In the genomic region with DNA sequence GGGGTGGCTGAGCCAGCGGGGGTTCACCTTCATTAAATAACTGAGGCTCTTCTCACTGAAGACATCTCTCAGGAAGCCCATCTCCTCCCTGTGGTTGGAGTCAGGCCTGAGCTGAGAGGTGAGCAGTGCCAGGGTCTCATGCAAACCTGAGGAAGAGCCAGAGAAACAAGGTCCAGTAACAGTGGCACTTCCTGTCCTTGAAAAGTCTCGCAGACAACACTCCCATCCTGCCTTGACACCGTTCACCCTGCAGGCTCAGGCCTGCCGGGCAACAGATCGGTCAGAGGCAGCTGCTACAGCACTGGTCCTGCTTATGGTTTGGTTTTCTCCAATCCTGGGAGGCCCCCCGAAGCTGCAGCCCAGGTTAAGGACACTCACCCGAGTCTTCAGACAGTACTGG, we compare ENCODE assay signal across 13 mouse cellular contexts. TPM values are rescaled to one million over a fixed set of nuclear protein-coding genes. Genes with fewer than 3 reads are reported as not detected.
DNase-seq lines count a peak whose midpoint lies in the region; ATAC-seq lines count a peak whose summit lies in the region.
"Had no signal": no experiment of that assay in that cellular context is flagged by ENCODE, and none has a peak within 500 bp of the region (broad histone marks: within the 10 kb centered on the region; RNA-seq: fewer than 3 reads in every experiment).

No protein-coding gene starts in this region.

- H3K4me1 ChIP-seq in heart, embryonic 13.5 days = peaks cover 24% of the 10 kb centered on the region
- peaks cover 11% of the 10 kb centered on the region for H3K4me1 ChIP-seq in forebrain, embryonic 11.5 days (replicated peaks; ENCODE audit: control insufficient read depth, insufficient read depth, low read length)
- peaks cover 21% of the 10 kb centered on the region for H3K4me1 ChIP-seq in limb, embryonic 12.5 days (replicated peaks)

- H3K4me2 ChIP-seq in heart, embryonic 13.5 days = peak overlapping the region; percentile 96; the same call in 1 of the 2 replicates
- peak overlapping the region; percentile 84 for H3K4me2 ChIP-seq in forebrain, embryonic 11.5 days (ENCODE audit: low read depth, low read length, severe bottlenecking)
- peak overlapping the region; percentile 90 for H3K4me2 ChIP-seq in limb, embryonic 12.5 days

- WGBS in heart, embryonic 13.5 days = 52% methylated on average over 7 of the region's 7 CpGs
- 46% methylated on average over 7 of the region's 7 CpGs for WGBS in forebrain, embryonic 11.5 days
- WGBS in limb, embryonic 12.5 days = 34% methylated on average over 7 of the region's 7 CpGs

- no peak for ATAC-seq in heart, embryonic 13.5 days (ENCODE audit: extremely low read depth, insufficient number of reproducible peaks, low FRiP score, low TSS enrichment)
- ATAC-seq in forebrain, embryonic 11.5 days (replicated peaks; ENCODE audit: low FRiP score) = no peak
- ATAC-seq in limb, embryonic 12.5 days (ENCODE audit: insufficient number of reproducible peaks, insufficient read depth, low FRiP score, low TSS enrichment, low read depth) = no peak
- ATAC-seq: activated CD4-positive, CD25-positive, alpha-beta regulatory T cell, adult 4 months had no signal

- peaks cover 4% of the 10 kb centered on the region for H3K36me3 ChIP-seq in heart, embryonic 13.5 days
- H3K36me3 ChIP-seq in forebrain, embryonic 11.5 days (ENCODE audit: control insufficient read depth, insufficient read depth, low read length) = no peaks in the 10 kb centered on the region
- peaks cover 21% of the 10 kb centered on the region for H3K36me3 ChIP-seq in limb, embryonic 12.5 days

- no peak overlapping the region for H3K27ac ChIP-seq in heart, embryonic 13.5 days (replicated peaks)
- H3K27ac ChIP-seq in forebrain, embryonic 11.5 days (ENCODE audit: low read depth, low read length) = no peak overlapping the region
- no peak overlapping the region for H3K27ac ChIP-seq in limb, embryonic 12.5 days

- H3K27me3 ChIP-seq in heart, embryonic 13.5 days (replicated peaks) = peaks cover 34% of the 10 kb centered on the region
- H3K27me3 ChIP-seq in forebrain, embryonic 11.5 days (ENCODE audit: control insufficient read depth, insufficient read depth, low read length) = no peaks in the 10 kb centered on the region
- no peaks in the 10 kb centered on the region for H3K27me3 ChIP-seq in limb, embryonic 12.5 days

- no peak overlapping the region for H3K9ac ChIP-seq in heart, embryonic 13.5 days
- H3K9ac ChIP-seq in forebrain, embryonic 11.5 days (ENCODE audit: low read length) = peak overlapping the region; percentile 17; the same call in 1 of the 2 replicates
- no peak overlapping the region; the same call in 1 of the 2 replicates for H3K9ac ChIP-seq in limb, embryonic 12.5 days (replicated peaks)

- no peaks in the 10 kb centered on the region for H3K9me3 ChIP-seq in heart, embryonic 13.5 days
- no peaks in the 10 kb centered on the region for H3K9me3 ChIP-seq in forebrain, embryonic 11.5 days (ENCODE audit: control insufficient read depth, low read length)
- no peaks in the 10 kb centered on the region for H3K9me3 ChIP-seq in limb, embryonic 12.5 days

- no peak for DNase-seq in heart, postnatal 4 days
- DNase-seq in ES-CJ7 (ENCODE audit: low read depth, low spot score) = peak; percentile 16
- no peak for DNase-seq in forebrain, embryonic 11.5 days (ENCODE audit: low spot score)
- no peak for DNase-seq in right cerebral cortex, postnatal 14 days
- DNase-seq in yolk sac, embryonic 10.5 days (ENCODE audit: low spot score) = no peak
- DNase-seq in urinary bladder, postnatal 25 days (ENCODE audit: low spot score) = no peak
- DNase-seq: gastrocnemius, postnatal 25 days; kidney, postnatal 25 days; lung, adult 18-20 months had no signal

- no peak overlapping the region for H3K4me3 ChIP-seq in heart, embryonic 13.5 days
- H3K4me3 ChIP-seq in forebrain, embryonic 11.5 days (ENCODE audit: low read depth, low read length) = peak overlapping the region; percentile 65
- peak overlapping the region; percentile 60 for H3K4me3 ChIP-seq in limb, embryonic 12.5 days (replicated peaks)

RNA-seq across cellular contexts. Expression of gene Mpp3, which starts 2.9 kb away (rescaled TPM):
- 2.9 and 3.8 TPM in 2 replicates for polyA plus RNA-seq in heart, embryonic 13.5 days (2015; fragmentation: Nextera tagmentation; extraction: Ambion mirVana)
- total RNA-seq in heart, postnatal 4 days (2021) = 1 to 10 TPM; 6.2 to 7.4 TPM
- polyA plus RNA-seq in forebrain, embryonic 11.5 days (2014; fragmentation: Nextera tagmentation; extraction: Ambion mirVana) = 22.1 and 24.1 TPM in 2 replicates
- 13.7 and 16.3 TPM in 2 replicates for polyA plus RNA-seq in limb, embryonic 12.5 days (2016; fragmentation: Nextera tagmentation; extraction: Ambion mirVana)
- total RNA-seq: neutrophil, adult 5-6 weeks had no signal

RNA-seq across cellular contexts. Expression of gene Cd300lg, which starts 16.0 kb away (rescaled TPM):
- polyA plus RNA-seq in heart, embryonic 13.5 days (2015; fragmentation: Nextera tagmentation; extraction: Ambion mirVana) = 2.7 and 2.9 TPM in 2 replicates
- total RNA-seq in heart, postnatal 4 days (2021) = 10 to 100 TPM; 32.3 to 36.2 TPM
- polyA plus RNA-seq in forebrain, embryonic 11.5 days (2014; fragmentation: Nextera tagmentation; extraction: Ambion mirVana) = 0.20 and 0.37 TPM in 2 replicates
- 0.40 and 0.70 TPM in 2 replicates for polyA plus RNA-seq in limb, embryonic 12.5 days (2016; fragmentation: Nextera tagmentation; extraction: Ambion mirVana)

RNA-seq across cellular contexts. Expression of gene Dusp3, which starts 38.5 kb away (rescaled TPM):
- 50.3 and 53.6 TPM in 2 replicates for polyA plus RNA-seq in heart, embryonic 13.5 days (2015; fragmentation: Nextera tagmentation; extraction: Ambion mirVana)
- 100 to 1,000 TPM; 149 to 162 TPM for total RNA-seq in heart, postnatal 4 days (2021)
- 10.4 and 11.6 TPM in 2 replicates for polyA plus RNA-seq in forebrain, embryonic 11.5 days (2014; fragmentation: Nextera tagmentation; extraction: Ambion mirVana)
- polyA plus RNA-seq in limb, embryonic 12.5 days (2016; fragmentation: Nextera tagmentation; extraction: Ambion mirVana) = 11.2 and 11.6 TPM in 2 replicates

RNA-seq across cellular contexts. Expression of gene Cfap97d1, which starts 41.3 kb away (rescaled TPM):
- not detected in 2 replicates for polyA plus RNA-seq in heart, embryonic 13.5 days (2015; fragmentation: Nextera tagmentation; extraction: Ambion mirVana)
- not detected for total RNA-seq in heart, postnatal 4 days (2021)
- polyA plus RNA-seq in forebrain, embryonic 11.5 days (2014; fragmentation: Nextera tagmentation; extraction: Ambion mirVana) = not detected in 2 replicates
- not detected in 2 replicates for polyA plus RNA-seq in limb, embryonic 12.5 days (2016; fragmentation: Nextera tagmentation; extraction: Ambion mirVana)
- total RNA-seq: gastrocnemius, postnatal 25 days; neutrophil, adult 5-6 weeks had no signal
- polyA plus RNA-seq: activated CD4-positive, CD25-positive, alpha-beta regulatory T cell, adult 4 months had no signal

RNA-seq across cellular contexts. Expression of gene Sost, which starts 58.5 kb away (rescaled TPM):
- 0.87 and 1.8 TPM in 2 replicates for polyA plus RNA-seq in heart, embryonic 13.5 days (2015; fragmentation: Nextera tagmentation; extraction: Ambion mirVana)
- 1 to 10 TPM; 7.5 to 8.2 TPM for total RNA-seq in heart, postnatal 4 days (2021)
- not detected in 2 replicates for polyA plus RNA-seq in forebrain, embryonic 11.5 days (2014; fragmentation: Nextera tagmentation; extraction: Ambion mirVana)
- 1.1 and 1.2 TPM in 2 replicates for polyA plus RNA-seq in limb, embryonic 12.5 days (2016; fragmentation: Nextera tagmentation; extraction: Ambion mirVana)
- total RNA-seq: gastrocnemius, postnatal 25 days; neutrophil, adult 5-6 weeks had no signal
- polyA plus RNA-seq: activated CD4-positive, CD25-positive, alpha-beta regulatory T cell, adult 4 months had no signal
